Comparison of ENCODE assay signal across 24 mouse cellular contexts in the genomic region with DNA sequence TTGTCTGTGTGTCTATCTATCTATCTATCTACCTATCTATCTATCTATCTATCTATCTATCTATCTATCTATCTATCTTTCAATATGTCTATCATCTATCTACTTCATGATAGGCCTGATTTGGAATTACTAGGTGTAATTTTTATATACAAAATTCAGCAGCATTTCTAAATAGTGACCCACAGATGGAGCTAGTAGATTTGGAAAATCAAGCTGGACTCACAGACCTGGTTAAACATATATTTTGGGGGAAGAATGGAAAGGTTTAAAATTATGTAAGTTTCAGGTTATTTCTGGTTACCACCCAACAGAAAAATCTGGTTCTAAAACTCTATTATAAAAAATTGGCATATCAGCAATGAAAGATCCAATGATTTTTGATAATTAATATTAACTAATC.
DNase-seq lines count a peak whose midpoint lies in the region; ATAC-seq and TF ChIP-seq lines count a peak whose summit lies in the region.
"Had no signal": no experiment of that assay in that cellular context is flagged by ENCODE, and none has a peak within 500 bp of the region (broad histone marks: within the 10 kb centered on the region; RNA-seq: fewer than 3 reads in every experiment).

No protein-coding gene starts in this region.

- H3K9me3 ChIP-seq in kidney, postnatal 0 days (replicated peaks; ENCODE audit: low read length): no peaks in the 10 kb centered on the region
- no peaks in the 10 kb centered on the region for H3K9me3 ChIP-seq in midbrain, postnatal 0 days (ENCODE audit: low read length)
- H3K9me3 ChIP-seq in midbrain, embryonic 16.5 days (replicated peaks; ENCODE audit: control insufficient read depth, low read length, poor library complexity, severe bottlenecking): no peaks in the 10 kb centered on the region
- H3K9me3 ChIP-seq: embryonic facial prominence, embryonic 15.5 days; forebrain, embryonic 10.5 days; heart, embryonic 10.5 days; hindbrain, embryonic 15.5 days had no signal

- TF ChIP-seq CTCF in kidney, postnatal 0 days (IDR thresholded peaks at IDR 0.05; ENCODE audit: low read depth): 0 out of 2 replicates have a peak, but pooled peaks have one; percentile 9
- TF ChIP-seq CTCF in kidney, adult 2 months (conservative IDR thresholded peaks at IDR 0.05; ENCODE audit: insufficient read depth, insufficient read length, low read depth, low read length): no peak
- TF ChIP-seq CTCF in midbrain, postnatal 0 days (IDR thresholded peaks at IDR 0.05): peak; percentile 62

- no peak overlapping the region for H3K9ac ChIP-seq in kidney, postnatal 0 days (ENCODE audit: low read depth, low read length)
- H3K9ac ChIP-seq in midbrain, postnatal 0 days (replicated peaks; ENCODE audit: low read length, poor library complexity, severe bottlenecking): no peak overlapping the region
- H3K9ac ChIP-seq in midbrain, embryonic 16.5 days (ENCODE audit: low read depth, low read length): no peak overlapping the region
- H3K9ac ChIP-seq: embryonic facial prominence, embryonic 15.5 days; hindbrain, embryonic 15.5 days had no signal

- TF ChIP-seq POLR2A in kidney, adult 2 months (IDR thresholded peaks at IDR 0.05; ENCODE audit: low read depth, low read length): no peak

- no peaks in the 10 kb centered on the region for H3K4me1 ChIP-seq in kidney, postnatal 0 days (replicated peaks; ENCODE audit: insufficient read depth, low read length)
- no peaks in the 10 kb centered on the region for H3K4me1 ChIP-seq in kidney, adult 2 months (ENCODE audit: control insufficient read depth, insufficient read depth, low read length)
- no peaks in the 10 kb centered on the region for H3K4me1 ChIP-seq in midbrain, postnatal 0 days (ENCODE audit: insufficient read depth, low read length)
- no peaks in the 10 kb centered on the region for H3K4me1 ChIP-seq in midbrain, embryonic 16.5 days (ENCODE audit: control insufficient read depth, insufficient read depth, low read length)
- H3K4me1 ChIP-seq: embryonic facial prominence, embryonic 15.5 days; forebrain, embryonic 10.5 days; heart, embryonic 10.5 days; hindbrain, embryonic 15.5 days had no signal

- no peak for ATAC-seq in kidney, postnatal 0 days (replicated peaks; ENCODE audit: low FRiP score, low read depth)
- ATAC-seq in midbrain, postnatal 0 days (ENCODE audit: low FRiP score): no peak
- ATAC-seq in midbrain, embryonic 16.5 days: no peak
- ATAC-seq: forebrain, embryonic 16.5 days; inflammation-experienced regulatory T-cells, adult 6 months; Patski had no signal

- no peaks in the 10 kb centered on the region for H3K36me3 ChIP-seq in kidney, postnatal 0 days (ENCODE audit: insufficient read depth, low read length)
- no peaks in the 10 kb centered on the region for H3K36me3 ChIP-seq in kidney, adult 2 months (ENCODE audit: control insufficient read depth, insufficient read depth, low read length)
- H3K36me3 ChIP-seq in midbrain, postnatal 0 days (ENCODE audit: insufficient read depth, low read length): no peaks in the 10 kb centered on the region
- no peaks in the 10 kb centered on the region for H3K36me3 ChIP-seq in midbrain, embryonic 16.5 days (ENCODE audit: control insufficient read depth, insufficient read depth, low read length)
- H3K36me3 ChIP-seq: embryonic facial prominence, embryonic 15.5 days; forebrain, embryonic 10.5 days; heart, embryonic 10.5 days; hindbrain, embryonic 15.5 days had no signal

- DNase-seq in embryo, embryonic 11 days: peak; percentile 0
- no peak for DNase-seq in embryo, embryonic 9.5 days (ENCODE audit: extremely low spot score)
- DNase-seq in kidney, postnatal 0 days (ENCODE audit: low spot score): no peak
- DNase-seq in kidney, adult 2 months: no peak
- DNase-seq in midbrain, postnatal 0 days (ENCODE audit: low spot score): peak; percentile 32
- DNase-seq in adrenal gland, postnatal 4 days (ENCODE audit: low spot score in 2 of 2): no peak
- DNase-seq: adrenal gland, adult 8-10 months; adrenal gland, postnatal 36 days; cerebellum, adult 18-20 months; cerebellum, adult 9-11 months; cerebellum, postnatal 36 days; gastrocnemius, postnatal 10 days; heart, adult 18-20 months; heart, postnatal 10 days; heart, postnatal 4 days had no signal

- no peaks in the 10 kb centered on the region for H3K27me3 ChIP-seq in kidney, postnatal 0 days (ENCODE audit: insufficient read depth, low read length)
- H3K27me3 ChIP-seq in kidney, adult 2 months (replicated peaks; ENCODE audit: control insufficient read depth, insufficient read depth, low read length): no peaks in the 10 kb centered on the region
- H3K27me3 ChIP-seq in midbrain, postnatal 0 days (ENCODE audit: insufficient read depth, low read length): no peaks in the 10 kb centered on the region
- no peaks in the 10 kb centered on the region for H3K27me3 ChIP-seq in midbrain, embryonic 16.5 days (ENCODE audit: control insufficient read depth, insufficient read depth, low read depth, low read length)
- H3K27me3 ChIP-seq: embryonic facial prominence, embryonic 15.5 days; hindbrain, embryonic 15.5 days; Patski had no signal

- no peak overlapping the region for H3K4me3 ChIP-seq in kidney, postnatal 0 days (replicated peaks; ENCODE audit: low read depth, low read length)
- no peak overlapping the region for H3K4me3 ChIP-seq in kidney, adult 2 months (ENCODE audit: insufficient read depth, low read depth, low read length)
- H3K4me3 ChIP-seq in midbrain, postnatal 0 days (ENCODE audit: low read depth, low read length): no peak overlapping the region
- H3K4me3 ChIP-seq in midbrain, embryonic 16.5 days (ENCODE audit: low read depth, low read length): no peak overlapping the region
- H3K4me3 ChIP-seq: embryonic facial prominence, embryonic 15.5 days; erythroblast, embryonic 14.5 days; forebrain, embryonic 10.5 days; heart, embryonic 10.5 days; hindbrain, embryonic 15.5 days had no signal

- H3K27ac ChIP-seq in kidney, postnatal 0 days: no peak overlapping the region
- H3K27ac ChIP-seq in kidney, adult 2 months (ENCODE audit: insufficient read depth, low read depth, low read length): no peak overlapping the region
- H3K27ac ChIP-seq in midbrain, postnatal 0 days (ENCODE audit: low read depth, low read length): no peak overlapping the region
- no peak overlapping the region for H3K27ac ChIP-seq in midbrain, embryonic 16.5 days (ENCODE audit: low read length)
- H3K27ac ChIP-seq: embryonic facial prominence, embryonic 15.5 days; forebrain, embryonic 10.5 days; heart, embryonic 10.5 days; hindbrain, embryonic 15.5 days had no signal

- H3K4me2 ChIP-seq in kidney, postnatal 0 days (ENCODE audit: low read length): no peak overlapping the region
- no peak overlapping the region for H3K4me2 ChIP-seq in midbrain, postnatal 0 days (ENCODE audit: low read depth, low read length, poor library complexity, severe bottlenecking)
- H3K4me2 ChIP-seq in midbrain, embryonic 16.5 days (ENCODE audit: low read length): no peak overlapping the region
- H3K4me2 ChIP-seq: embryonic facial prominence, embryonic 15.5 days; hindbrain, embryonic 15.5 days had no signal

Comparison
In these comparisons a context has a peak if more than half of its experiments do, and no peak if none do; other contexts are left out.
1. DNase-seq: peak in embryo, embryonic 11 days (single experiment) and midbrain, postnatal 0 days (single experiment); none in embryo, embryonic 9.5 days (single experiment), kidney, postnatal 0 days (single experiment), kidney, adult 2 months (single experiment) and adrenal gland, postnatal 4 days (0 of 2).